Mouse (Mus musculus) urinary bladder, postnatal 25 days (tissue): Measurements from ENCODE around the gene Lrrc4c.

Experiments used
- DNase-seq: peaks from one replicate; pipeline ENCODE4 v3.0.0; 2022; ENCODE audit warnings: low spot score

The Lrrc4c gene

GRCm38 (mm10) chr2:97478175-97478924 is 1160.4 kb downstream of the Lrrc4c start:
- no peak for DNase-seq

- DNase-seq: no peak
Measured at GRCm38 (mm10) chr2:97478925-97479298, 1160.9 kb downstream of the Lrrc4c start.

- DNase-seq: no peak
Measured at GRCm38 (mm10) chr2:97484990-97485389, 1167.0 kb downstream of the Lrrc4c start.

GRCm38 (mm10) chr2:97485609-97486008 is 1167.6 kb downstream of the Lrrc4c start:
- no peak for DNase-seq

DNA sequence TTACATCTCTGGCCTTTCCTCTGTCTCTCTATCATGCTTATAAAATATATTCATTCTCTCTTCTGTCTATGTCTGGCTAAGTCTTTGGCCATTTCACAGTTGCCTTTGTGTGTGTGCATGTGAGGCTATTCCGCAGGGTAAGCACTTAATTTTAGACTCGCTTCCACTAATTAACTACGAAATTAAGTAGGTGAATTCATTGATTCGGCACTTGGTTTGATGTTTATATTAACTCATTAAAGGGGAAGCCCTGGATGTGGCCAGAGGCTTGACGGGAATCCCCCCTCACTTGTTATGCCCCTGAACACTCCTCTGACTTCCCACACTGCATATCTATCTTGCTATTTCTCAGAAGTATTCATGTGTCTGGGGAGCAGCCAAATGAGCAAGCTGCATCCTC is 1169.6 kb downstream of the Lrrc4c start:
- no peak for DNase-seq

GRCm38 (mm10) chr2:97497069-97497468 is 1179.1 kb downstream of the Lrrc4c start:
- DNase-seq: no peak

- no peak for DNase-seq
Measured at GRCm38 (mm10) chr2:97502501-97502900, 1184.5 kb downstream of the Lrrc4c start.

DNA sequence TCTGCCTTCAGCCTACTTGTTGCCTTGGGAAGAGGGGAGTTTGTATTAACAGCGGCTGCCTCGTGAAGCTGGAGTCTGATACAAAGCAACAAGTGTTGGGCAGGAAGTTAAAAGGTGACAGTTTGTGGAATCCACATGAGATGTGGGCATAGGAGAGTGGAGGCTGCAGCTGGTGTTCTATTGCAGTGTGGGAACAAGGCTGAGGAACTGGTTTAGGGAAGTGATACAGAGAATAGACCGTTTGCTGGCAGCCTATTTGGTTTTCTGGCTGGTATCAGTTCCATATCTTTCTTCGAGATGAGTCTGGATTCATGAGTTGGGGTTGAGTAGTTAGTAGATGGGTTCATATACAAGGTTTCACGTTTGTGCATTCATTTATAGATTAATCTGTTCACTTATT is 1186.9 kb downstream of the Lrrc4c start:
- DNase-seq: no peak

- no peak for DNase-seq
Measured at GRCm38 (mm10) chr2:97524256-97524922, 1206.4 kb downstream of the Lrrc4c start.

- DNase-seq: no peak
Measured at GRCm38 (mm10) chr2:97525107-97525506, 1207.1 kb downstream of the Lrrc4c start.

- no peak for DNase-seq
Measured at GRCm38 (mm10) chr2:97530622-97531021, 1212.7 kb downstream of the Lrrc4c start.

- no peak for DNase-seq
Measured at GRCm38 (mm10) chr2:97543691-97544672, 1226.0 kb downstream of the Lrrc4c start.

DNA sequence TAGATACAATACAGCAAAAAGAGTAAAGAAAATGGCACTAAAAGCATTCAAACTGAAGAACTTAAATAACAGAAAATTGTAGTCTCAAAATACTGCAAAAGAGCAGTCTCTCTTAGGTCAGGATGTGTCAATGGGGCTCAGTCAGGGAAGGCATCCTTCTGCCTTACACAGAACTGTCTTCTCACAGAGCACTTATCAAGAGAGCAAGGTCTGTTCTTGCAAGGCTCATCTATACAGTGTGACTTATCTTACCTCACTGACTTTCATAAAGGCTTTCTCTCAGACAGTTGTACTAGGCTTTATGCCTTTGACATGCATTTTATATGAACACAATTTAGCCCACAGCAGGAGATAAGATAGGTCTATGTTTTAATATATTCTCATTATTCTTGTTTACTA is 1226.7 kb downstream of the Lrrc4c start:
- DNase-seq: no peak

DNA sequence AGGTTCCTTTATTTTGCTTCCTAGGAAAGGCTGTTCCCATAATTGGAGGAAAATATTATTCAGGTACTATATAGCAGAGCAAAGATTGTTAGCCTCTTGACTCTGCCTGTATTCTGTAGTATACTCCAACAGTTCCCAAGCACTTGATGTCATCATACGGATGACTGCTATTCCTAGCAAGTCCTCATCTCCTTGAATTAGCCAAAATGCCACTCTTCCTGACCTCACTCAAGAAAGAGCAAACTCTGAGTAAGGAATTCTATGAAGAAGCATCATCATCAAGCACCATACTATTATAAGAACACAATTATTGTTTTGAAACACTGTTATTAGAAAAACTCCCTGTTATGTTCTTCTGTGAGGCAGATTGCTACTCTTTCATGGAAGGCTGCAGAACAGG is 1228.0 kb downstream of the Lrrc4c start:
- DNase-seq: no peak

GRCm38 (mm10) chr2:97564509-97564908 is 1246.5 kb downstream of the Lrrc4c start:
- no peak for DNase-seq

DNA sequence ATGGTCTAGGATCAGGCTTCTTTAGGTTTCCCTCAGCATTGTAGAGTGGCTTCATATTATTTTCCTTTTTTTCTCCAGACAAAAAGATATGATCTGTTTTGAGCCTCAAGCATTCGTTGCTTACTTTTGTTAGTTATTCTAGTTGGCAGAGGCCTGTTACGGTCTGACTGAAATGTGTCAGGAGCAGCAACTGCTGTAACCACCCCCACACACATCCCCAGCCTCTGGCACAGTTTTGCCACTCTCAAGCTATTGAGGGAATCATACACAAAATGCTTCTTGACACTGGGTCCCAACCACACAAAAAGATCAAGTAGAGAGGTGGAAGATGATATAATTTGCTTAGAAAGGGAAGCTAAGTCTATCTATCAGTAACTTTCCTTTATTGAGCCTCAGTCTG is 1251.0 kb downstream of the Lrrc4c start:
- DNase-seq: no peak

DNA sequence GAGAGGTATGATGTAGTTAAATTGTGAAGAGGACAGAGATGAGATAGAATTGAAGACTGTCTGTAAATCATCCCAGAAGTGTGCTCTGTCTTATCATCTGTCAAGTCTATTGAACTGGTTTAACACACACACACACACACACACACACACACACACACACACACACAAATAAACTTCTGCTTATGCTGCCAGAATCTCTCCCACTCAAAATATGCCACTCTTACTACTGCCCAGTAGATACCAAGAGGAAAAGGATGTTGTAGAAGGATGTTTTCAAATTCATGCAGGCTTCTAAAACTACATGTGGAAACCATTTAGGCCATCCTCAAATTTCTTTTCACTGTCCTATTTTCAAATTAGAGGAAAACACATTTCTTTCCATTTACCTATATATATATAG is 1257.0 kb downstream of the Lrrc4c start:
- DNase-seq: no peak

GRCm38 (mm10) chr2:97581132-97581531 is 1263.2 kb downstream of the Lrrc4c start:
- DNase-seq: no peak

GRCm38 (mm10) chr2:97586322-97586721 is 1268.4 kb downstream of the Lrrc4c start:
- DNase-seq: no peak

DNA sequence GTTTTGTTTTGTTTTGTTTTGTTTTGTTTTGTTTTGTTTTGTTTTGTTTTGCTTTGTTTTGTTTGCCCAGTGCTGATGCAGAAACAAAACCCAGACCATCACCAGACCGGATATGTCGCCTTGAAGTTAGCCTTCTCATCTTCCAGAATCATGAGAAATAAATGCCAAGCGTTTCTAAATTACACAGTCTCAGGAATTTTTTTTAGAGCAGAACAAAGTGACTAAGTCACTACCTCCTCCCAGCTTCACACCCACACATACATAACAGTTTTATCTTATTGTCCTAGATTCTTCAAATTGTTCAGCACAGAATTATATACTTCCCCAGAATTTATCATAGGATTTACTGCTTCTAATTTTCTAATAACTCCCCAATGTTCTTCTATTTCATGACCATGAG is 1272.6 kb downstream of the Lrrc4c start:
- no peak for DNase-seq

DNA sequence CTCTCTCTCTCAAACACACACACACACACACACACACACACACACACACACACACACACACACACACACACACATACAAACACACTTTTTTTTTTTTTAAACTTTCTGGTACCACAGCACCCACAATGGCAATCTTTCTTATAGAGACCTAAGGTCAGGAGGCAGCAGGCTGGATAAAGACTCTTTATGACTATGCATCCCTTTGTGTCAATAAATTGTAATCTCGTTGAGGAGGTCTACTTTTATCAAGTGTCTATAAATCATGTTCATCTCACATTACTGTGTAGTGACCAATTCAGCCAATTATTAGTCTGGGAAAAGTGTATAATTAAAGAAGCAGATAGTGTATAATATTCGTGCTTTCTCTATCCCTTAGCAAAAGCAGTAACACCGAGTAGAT is 1286.2 kb downstream of the Lrrc4c start:
- DNase-seq: no peak

DNA sequence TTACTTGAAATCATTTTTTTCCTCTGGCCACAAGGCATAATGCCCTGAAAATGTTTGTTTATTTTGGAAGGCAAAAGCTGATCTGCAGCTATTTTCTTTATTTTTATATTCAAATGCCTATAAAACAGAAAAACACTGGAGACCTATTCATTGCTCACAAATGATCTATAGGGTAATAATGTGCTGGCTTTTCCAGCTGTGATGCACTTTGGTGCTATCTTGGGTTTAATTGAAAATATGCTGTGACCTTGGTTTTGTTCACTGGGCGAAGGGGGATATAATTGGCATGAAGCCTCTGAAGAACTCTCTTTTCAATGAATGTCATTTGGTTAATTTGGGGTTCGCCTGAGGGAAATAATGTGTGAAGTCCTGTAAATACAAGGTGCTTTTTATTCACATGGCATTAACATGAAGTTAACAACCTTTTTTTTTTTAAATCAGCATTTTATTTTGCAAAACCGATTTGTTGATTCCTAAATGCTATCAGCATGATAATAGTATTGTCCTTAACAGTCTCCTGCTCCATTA is 1286.8 kb downstream of the Lrrc4c start:
- DNase-seq: no peak
